Mouse (Mus musculus) c-Kit-positive CD71-positive TER-119-negative erythroid progenitor cells, embryonic 14.5 days (primary cell): ENCODE data around the gene Vmn1r1.

Source experiments
- DNase-seq: peaks from one replicate; pipeline ENCODE4 v3.0.0-alpha.2; 2013; ENCODE audit warnings: low read depth

The Vmn1r1 gene

GRCm38 (mm10) chr1:182137204-182138125, 26.8 kb downstream of the Vmn1r1 start:
- DNase-seq: no peak

- no peak for DNase-seq
Measured at GRCm38 (mm10) chr1:182130830-182131229, 33.5 kb downstream of the Vmn1r1 start.

- peak; percentile 73 for DNase-seq
Measured at GRCm38 (mm10) chr1:182124924-182125368, 39.3 kb downstream of the Vmn1r1 start.

- peak; percentile 95 for DNase-seq
Measured at GRCm38 (mm10) chr1:182124506-182124905, 39.8 kb downstream of the Vmn1r1 start, which contains the start of gene Srp9. Srp9 (plus strand) TSS chr1:182124737.

GRCm38 (mm10) chr1:182122413-182122812, 41.9 kb downstream of the Vmn1r1 start:
- no peak for DNase-seq

- no peak for DNase-seq
Measured at GRCm38 (mm10) chr1:182115651-182116408, 48.5 kb downstream of the Vmn1r1 start.

GRCm38 (mm10) chr1:182115197-182115596, 49.1 kb downstream of the Vmn1r1 start:
- DNase-seq: no peak

GRCm38 (mm10) chr1:182113587-182114500, 50.4 kb downstream of the Vmn1r1 start:
- no peak for DNase-seq

GRCm38 (mm10) chr1:182113131-182113530, 51.2 kb downstream of the Vmn1r1 start:
- DNase-seq: no peak

GRCm38 (mm10) chr1:182112385-182112784, 51.9 kb downstream of the Vmn1r1 start:
- no peak for DNase-seq

- DNase-seq: no peak
Measured at GRCm38 (mm10) chr1:182111386-182112317, 52.6 kb downstream of the Vmn1r1 start.

GRCm38 (mm10) chr1:182110708-182111385, 53.4 kb downstream of the Vmn1r1 start:
- DNase-seq: no peak

GRCm38 (mm10) chr1:182110185-182110584, 54.1 kb downstream of the Vmn1r1 start:
- no peak for DNase-seq

GRCm38 (mm10) chr1:182108397-182109099, 55.7 kb downstream of the Vmn1r1 start:
- no peak for DNase-seq

GRCm38 (mm10) chr1:182107251-182107650, 57.0 kb downstream of the Vmn1r1 start:
- no peak for DNase-seq

GRCm38 (mm10) chr1:182105023-182105422, 59.3 kb downstream of the Vmn1r1 start:
- DNase-seq: no peak
